Mouse (Mus musculus) bone marrow macrophage, adult 2 months (primary cell): ENCODE measurements around the gene Stip1.

ENCODE experiments used
- CTCF ChIP-seq: IDR thresholded peaks from 2 replicates; pipeline ENCODE4 v1.5.1; 2012; ENCODE audit warnings: low read depth, mild to moderate bottlenecking, low read length, moderate library complexity
- POLR2A ChIP-seq: IDR thresholded peaks from 2 replicates; pipeline ENCODE4 v1.6.1; 2012; ENCODE audit warnings: mild to moderate bottlenecking, low read depth, low read length, borderline replicate concordance

DNA sequence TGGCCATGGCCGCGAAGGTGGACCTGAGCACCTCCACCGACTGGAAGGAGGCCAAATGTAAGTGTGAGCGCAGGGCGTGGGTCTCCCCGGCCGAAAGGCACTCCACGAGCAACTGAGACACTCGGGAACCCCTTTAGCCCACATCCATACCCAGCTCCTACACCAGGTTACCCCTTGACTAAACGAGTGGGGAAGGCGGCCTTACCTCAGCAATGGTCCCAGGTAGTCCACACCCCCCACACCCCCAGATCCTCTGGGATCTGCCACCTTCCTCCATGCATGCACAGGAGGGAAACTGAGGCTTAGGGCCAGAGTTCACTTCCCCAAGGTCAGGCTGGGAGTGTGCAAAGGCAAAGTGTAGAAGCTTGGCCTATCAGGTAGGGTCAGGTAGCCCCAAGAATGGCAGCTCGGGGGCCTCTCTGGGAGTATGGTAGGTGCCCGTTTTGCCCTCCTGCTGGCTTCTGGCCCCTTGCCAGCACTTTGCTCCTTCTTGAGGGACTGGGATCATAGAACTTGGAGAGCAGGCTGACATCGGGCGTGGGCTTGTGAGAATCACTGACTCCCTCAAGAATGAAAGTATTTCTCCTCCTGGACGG, 17.5 kb upstream of the Stip1 start:
- TF ChIP-seq POLR2A (no peak), CTCF (no peak)
